Mouse (Mus musculus) right cerebral cortex, adult 18-20 months (tissue): ENCODE measurements at regions not wholly inside any gene's neighbourhood (a gene's known extent, or its start where the extent isn't known, plus 50 kb on each side); places are given as distances from the start of the nearest gene placed in this dataset.

Experiments used
- DNase-seq: peaks from one replicate; pipeline ENCODE4 v3.0.0; 2022; ENCODE audit warnings: mixed read lengths

DNA sequence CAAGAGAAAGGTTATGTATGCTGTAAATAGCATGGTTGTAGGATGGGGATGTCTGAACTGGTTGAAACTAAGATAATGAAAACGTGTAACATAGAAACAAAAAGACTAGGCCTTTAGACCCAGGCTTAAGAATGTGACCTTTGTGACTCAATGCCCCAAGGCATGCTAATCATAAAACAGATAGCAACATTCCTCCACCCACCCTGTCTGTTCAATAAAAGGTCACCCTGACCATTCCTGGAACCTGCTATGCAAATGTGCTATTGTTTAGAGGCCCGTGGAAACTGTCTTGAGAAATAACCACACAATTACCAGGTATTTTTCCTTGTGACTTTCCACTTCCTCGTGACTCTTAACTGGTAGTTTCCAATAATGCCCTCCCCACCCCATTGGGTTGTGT lies 288.3 kb upstream of the Alcam start:
- DNase-seq: no peak

DNA sequence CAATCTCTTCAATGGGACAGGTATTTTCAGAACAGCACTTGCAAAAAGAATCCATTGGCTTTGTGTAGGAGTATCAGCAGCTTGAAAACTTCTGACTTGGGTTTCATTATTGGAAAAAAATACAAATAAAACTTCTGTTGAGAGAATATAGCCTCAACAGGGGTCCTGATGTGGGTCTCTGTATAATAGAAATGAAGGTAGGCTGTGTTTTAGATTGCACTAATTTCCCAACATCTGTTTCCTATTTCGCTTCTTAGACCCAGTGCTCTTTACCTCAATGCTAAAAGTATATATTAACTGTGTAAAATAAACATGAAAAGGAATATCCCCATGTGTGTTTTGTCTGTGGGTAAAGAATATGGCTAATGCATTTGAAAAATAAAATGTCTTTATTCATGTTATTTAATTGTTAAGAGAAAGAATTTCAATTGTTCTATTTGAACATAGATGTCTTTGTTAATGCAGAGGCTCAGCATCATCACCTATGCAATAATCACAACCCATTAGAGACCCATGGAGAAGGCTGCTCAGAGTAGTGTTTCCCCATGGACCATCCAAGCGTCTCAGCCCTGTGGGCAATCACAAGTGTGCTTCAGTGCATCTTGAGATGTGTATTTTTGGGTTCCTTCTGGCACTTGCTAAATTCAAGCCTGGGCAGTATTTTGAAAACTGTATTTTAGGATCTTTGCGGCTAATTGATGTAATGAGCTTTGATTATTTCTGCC lies 272.4 kb upstream of the Alcam start:
- DNase-seq: no peak

DNA sequence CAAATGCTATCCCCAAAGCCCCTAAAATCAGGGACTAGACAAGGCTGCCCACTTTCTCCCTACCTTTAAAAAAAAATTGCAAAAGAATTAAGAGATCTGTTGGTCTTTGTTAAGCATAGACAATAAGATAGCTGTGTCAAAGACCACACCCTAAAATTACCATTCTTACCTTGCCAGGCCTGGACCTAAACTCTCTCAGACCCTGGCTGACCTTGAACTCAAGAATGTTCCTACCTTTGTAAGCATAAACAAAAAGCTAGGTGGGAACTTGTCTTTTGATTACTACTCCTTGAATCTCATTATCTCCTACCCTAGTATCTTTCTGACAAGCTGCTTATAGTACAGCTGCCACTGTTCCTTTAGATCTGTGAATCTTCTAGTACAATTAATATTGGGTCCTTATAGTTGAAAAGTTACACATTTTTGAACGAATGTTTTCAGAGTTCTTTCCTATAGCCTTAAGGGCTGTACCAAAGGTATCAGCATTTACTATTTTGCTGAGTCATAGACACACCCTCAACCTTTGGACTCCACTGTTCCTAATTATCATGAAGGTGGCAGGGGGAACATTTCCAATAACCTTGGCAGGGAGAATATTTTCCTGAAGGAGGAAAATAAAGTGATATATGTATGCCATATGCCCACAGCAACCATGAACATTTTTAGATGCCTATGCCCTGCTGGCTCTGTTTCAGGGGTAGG lies 264.5 kb upstream of the Alcam start:
- DNase-seq: no peak

DNA sequence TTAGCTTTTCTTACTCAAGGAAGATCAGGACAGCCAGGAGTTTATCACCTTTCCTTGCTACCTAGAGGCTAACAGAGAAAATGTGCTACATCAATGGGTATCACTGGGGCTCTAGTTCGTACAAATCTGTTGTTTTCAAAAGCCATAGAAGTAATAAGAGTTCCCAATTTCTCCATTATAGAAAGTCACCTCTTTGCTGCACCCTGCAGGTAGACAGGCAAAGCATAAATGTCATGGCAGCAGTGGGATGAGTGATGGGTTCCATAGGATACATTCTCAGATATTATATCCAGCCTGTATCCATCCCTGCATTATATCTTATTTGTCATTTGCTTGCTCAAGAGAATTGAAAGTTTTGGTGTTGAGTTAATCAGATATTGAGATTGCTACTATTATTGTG lies 236.4 kb upstream of the Alcam start:
- no peak for DNase-seq

DNA sequence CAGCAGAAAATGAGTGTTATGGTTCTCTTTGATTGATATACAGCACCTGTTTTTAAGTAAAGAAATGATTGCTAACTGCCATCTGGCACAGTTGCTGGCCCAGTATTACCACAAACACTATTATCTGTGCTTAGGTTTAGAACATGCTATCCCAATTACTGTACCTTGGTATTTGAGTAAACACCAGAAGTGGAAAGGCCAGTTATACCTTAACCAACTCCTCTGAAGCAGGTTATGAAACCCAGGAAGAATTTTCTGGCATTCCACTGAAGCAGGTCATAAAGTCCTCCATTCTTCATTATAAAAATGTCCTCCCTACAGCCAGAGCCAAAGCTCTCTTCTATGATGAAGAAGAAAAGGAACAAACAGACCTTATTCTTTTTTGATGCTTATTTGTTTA lies 201.0 kb upstream of the Alcam start:
- DNase-seq: no peak
